Mouse (Mus musculus) erythroblast, embryonic 14.5 days (primary cell): ENCODE data around the gene Susd6.

Experiments used
- GATA1 ChIP-seq: IDR thresholded peaks from 2 replicates; pipeline ENCODE4 v1.6.1; 2012; ENCODE audit warnings: low read length, inconsistent platforms, mixed read lengths
- TAL1 ChIP-seq: IDR thresholded peaks from 3 replicates; pipeline ENCODE4 v1.6.1; 2012; ENCODE audit warnings: low read length, inconsistent platforms, mixed read lengths

GRCm38 (mm10) chr12:80821312-80822007 is 31.1 kb downstream of the Susd6 start:
- TF ChIP-seq GATA1: no peak
- TF ChIP-seq TAL1: no peak
